Comparison of ENCODE assay signal across 29 mouse cellular contexts in genomic region chr11:117079651-117080190, GRCm38 (mm10). TPM values are rescaled to one million over a fixed set of nuclear protein-coding genes. Genes with fewer than 3 reads are reported as not detected.
DNase-seq lines count a peak whose midpoint lies in the region; ATAC-seq and TF ChIP-seq lines count a peak whose summit lies in the region.
"Had no signal": no experiment of that assay in that cellular context is flagged by ENCODE, and none has a peak within 500 bp of the region (broad histone marks: within the 10 kb centered on the region; RNA-seq: fewer than 3 reads in every experiment).

No protein-coding gene starts in this region.

- H3K9me3 ChIP-seq in hindbrain, embryonic 10.5 days: no peaks in the 10 kb centered on the region
- no peaks in the 10 kb centered on the region for H3K9me3 ChIP-seq in hindbrain, embryonic 13.5 days
- H3K9me3 ChIP-seq in megakaryocyte, embryonic 14.5 days: no peaks in the 10 kb centered on the region
- H3K9me3 ChIP-seq in ES-E14 (ENCODE audit: control insufficient read depth, insufficient read depth, low read depth, low read length): no peaks in the 10 kb centered on the region
- H3K9me3 ChIP-seq: embryonic facial prominence, embryonic 10.5 days; embryonic facial prominence, embryonic 15.5 days; forebrain, embryonic 13.5 days; intestine, embryonic 15.5 days; midbrain, embryonic 10.5 days; midbrain, embryonic 15.5 days had no signal

- TF ChIP-seq POLR2A in myocyte (IDR thresholded peaks at IDR 0.05; ENCODE audit: insufficient read length, low read depth): peak; percentile 18
- TF ChIP-seq POLR2A in thymus, adult 2 months (IDR thresholded peaks at IDR 0.05; ENCODE audit: control insufficient read depth, extremely low read depth, insufficient read depth, low read length, poor library complexity): no peak

- H3ac ChIP-seq in myocyte (ENCODE audit: control insufficient read depth, insufficient read length): no peak overlapping the region

- no peak for TF ChIP-seq CTCF in thymus, adult 2 months (IDR thresholded peaks at IDR 0.05; ENCODE audit: borderline replicate concordance, control insufficient read depth, extremely low read depth, insufficient read depth, low read length, poor library complexity)

- peaks cover 35% of the 10 kb centered on the region for H3K79me2 ChIP-seq in myocyte (ENCODE audit: control insufficient read depth, insufficient read depth)

- 91% methylated on average over 17 of the region's 17 CpGs for WGBS in hindbrain, embryonic 10.5 days
- WGBS in hindbrain, embryonic 13.5 days: 91% methylated on average over 17 of the region's 17 CpGs
- WGBS in thymus, adult 2 months: 91% methylated on average over 17 of the region's 17 CpGs

- no peak overlapping the region for H3K27ac ChIP-seq in hindbrain, embryonic 10.5 days
- H3K27ac ChIP-seq in hindbrain, embryonic 13.5 days: no peak overlapping the region
- peak overlapping the region; percentile 84 for H3K27ac ChIP-seq in ES-E14 (ENCODE audit: insufficient read depth, low read depth, low read length, poor library complexity, severe bottlenecking)
- H3K27ac ChIP-seq in thymus, adult 2 months (ENCODE audit: control insufficient read depth, insufficient read depth, low read length): no peak overlapping the region
- H3K27ac ChIP-seq: embryonic facial prominence, embryonic 10.5 days; forebrain, embryonic 13.5 days; heart, adult 2 months; hindbrain, postnatal 0 days; intestine, embryonic 15.5 days; midbrain, embryonic 10.5 days; midbrain, embryonic 15.5 days; stomach, postnatal 0 days had no signal

- in situ Hi-C loops in ES-E14 (cut with MboI; ENCODE audit: low sequenced_read_pairs in 2 of 2, unreplicated experiment in 2 of 2): loop anchor here (5.0 to 10.0 kb wide), 2 partner anchors 95 to 98 kb away; no protein-coding TSS in a partner anchor

- no peaks in the 10 kb centered on the region for H3K27me3 ChIP-seq in hindbrain, embryonic 10.5 days (ENCODE audit: insufficient read depth, poor library complexity, severe bottlenecking)
- no peaks in the 10 kb centered on the region for H3K27me3 ChIP-seq in hindbrain, embryonic 13.5 days
- H3K27me3 ChIP-seq in megakaryocyte, embryonic 14.5 days (replicated peaks): no peaks in the 10 kb centered on the region
- H3K27me3 ChIP-seq in myocyte (ENCODE audit: control insufficient read depth, insufficient read depth, insufficient read length): no peaks in the 10 kb centered on the region
- H3K27me3 ChIP-seq in thymus, adult 2 months (ENCODE audit: control insufficient read depth, insufficient read depth, low read length): no peaks in the 10 kb centered on the region
- H3K27me3 ChIP-seq: embryonic facial prominence, embryonic 15.5 days; forebrain, embryonic 13.5 days; intestine, embryonic 15.5 days; midbrain, embryonic 15.5 days had no signal

- H3K4me3 ChIP-seq in hindbrain, embryonic 10.5 days: 0 out of 2 replicates have a peak overlapping the region, but pooled peaks have one; percentile 11
- H3K4me3 ChIP-seq in hindbrain, embryonic 13.5 days: no peak overlapping the region
- peak overlapping the region; percentile 14 for H3K4me3 ChIP-seq in megakaryocyte, embryonic 14.5 days (replicated peaks)
- H3K4me3 ChIP-seq in ES-E14 (ENCODE audit: insufficient read depth in 1 of 2, low read depth in 1 of 2, low read length in 2 of 2, poor library complexity in 1 of 2, severe bottlenecking in 1 of 2) (peak overlapping the region in 1 of 2 experiments; percentile 85; a peak in 2 of 4 replicates), myocyte (no peak overlapping the region)
- no peak overlapping the region for H3K4me3 ChIP-seq in thymus, adult 2 months (ENCODE audit: control insufficient read depth, insufficient read depth, low read length)
- H3K4me3 ChIP-seq: embryonic facial prominence, embryonic 10.5 days; embryonic facial prominence, embryonic 15.5 days; forebrain, embryonic 13.5 days; heart, adult 2 months; intestine, embryonic 15.5 days; midbrain, embryonic 10.5 days; midbrain, embryonic 15.5 days had no signal

- no peak for ATAC-seq in hindbrain, embryonic 13.5 days (ENCODE audit: low FRiP score)
- no peak for ATAC-seq in megakaryocyte, adult 5-6 weeks (ENCODE audit: poor library complexity, severe bottlenecking)
- ATAC-seq: forebrain, embryonic 13.5 days; hindbrain, postnatal 0 days; intestine, embryonic 15.5 days; lung, postnatal 0 days; midbrain, embryonic 15.5 days had no signal

- H3K4me2 ChIP-seq in hindbrain, embryonic 13.5 days: no peak overlapping the region
- H3K4me2 ChIP-seq in myocyte (ENCODE audit: low read depth): no peak overlapping the region
- H3K4me2 ChIP-seq: embryonic facial prominence, embryonic 15.5 days; forebrain, embryonic 13.5 days; intestine, embryonic 15.5 days; midbrain, embryonic 15.5 days had no signal

- H3K4me1 ChIP-seq in hindbrain, embryonic 10.5 days (replicated peaks): peaks cover 49% of the 10 kb centered on the region
- peaks cover 42% of the 10 kb centered on the region for H3K4me1 ChIP-seq in hindbrain, embryonic 13.5 days (replicated peaks)
- peaks cover 73% of the 10 kb centered on the region for H3K4me1 ChIP-seq in megakaryocyte, embryonic 14.5 days
- peaks cover 7 to 30% of the 10 kb centered on the region in 2 experiments for H3K4me1 ChIP-seq in ES-E14 (ENCODE audit: control insufficient read depth in 2 of 2, insufficient read depth in 2 of 2, low read length in 2 of 2, poor library complexity in 1 of 2)
- H3K4me1 ChIP-seq in thymus, adult 2 months (replicated peaks; ENCODE audit: control insufficient read depth, insufficient read depth, low read length): peaks cover 19% of the 10 kb centered on the region

- no peak overlapping the region for H3K9ac ChIP-seq in hindbrain, embryonic 13.5 days
- H3K9ac ChIP-seq in ES-E14 (ENCODE audit: insufficient read depth, low read depth, low read length, poor library complexity, severe bottlenecking): peak overlapping the region; percentile 69; the same call in 1 of the 2 replicates
- H3K9ac ChIP-seq: embryonic facial prominence, embryonic 15.5 days; forebrain, embryonic 13.5 days; intestine, embryonic 15.5 days; midbrain, embryonic 15.5 days had no signal

- peaks cover 53% of the 10 kb centered on the region for H3K36me3 ChIP-seq in hindbrain, embryonic 10.5 days
- H3K36me3 ChIP-seq in hindbrain, embryonic 13.5 days: peaks cover 35% of the 10 kb centered on the region
- H3K36me3 ChIP-seq in megakaryocyte, embryonic 14.5 days (replicated peaks; ENCODE audit: low read length): peaks cover 63% of the 10 kb centered on the region
- H3K36me3 ChIP-seq in ES-E14 (ENCODE audit: control insufficient read depth, insufficient read depth, low read length, poor library complexity, severe bottlenecking): peaks cover 37% of the 10 kb centered on the region
- peaks cover 27% of the 10 kb centered on the region for H3K36me3 ChIP-seq in myocyte (ENCODE audit: control insufficient read depth, insufficient read depth)
- H3K36me3 ChIP-seq in thymus, adult 2 months (ENCODE audit: control insufficient read depth, insufficient read depth, low read length): no peaks in the 10 kb centered on the region

- no peak for DNase-seq in hindbrain, embryonic 10.5 days (ENCODE audit: low spot score)
- no peak for DNase-seq in ES-E14 (ENCODE audit: low read depth, low spot score)
- DNase-seq in thymus, adult 2 months: no peak
- DNase-seq: adrenal gland, adult 8-10 months; B cell, adult 2 months; cerebellum, adult 8-10 months; cerebellum, postnatal 25 days; gastrocnemius, postnatal 25 days; heart, adult 2 months; heart, postnatal 14 days; kidney, adult 2 months; kidney, postnatal 36 days; layer of hippocampus, postnatal 36 days; lung, adult 18-20 months; lung, postnatal 4 days; right cerebral cortex, postnatal 4 days had no signal

TF ChIP-seq in ES-E14, 5 proteins besides CTCF, POLR2A, EP300 and RAD21:
- no peak for TF ChIP-seq ZNF384 (IDR thresholded peaks at IDR 0.05; ENCODE audit: low read depth, low read length)
- TF ChIP-seq HCFC1 (IDR thresholded peaks at IDR 0.05; ENCODE audit: borderline replicate concordance, insufficient read depth, low read length): no peak
- TF ChIP-seq ZC3H11A (IDR thresholded peaks at IDR 0.05; ENCODE audit: borderline replicate concordance, low read depth, low read length): no peak
- no peak for TF ChIP-seq CHD2 (IDR thresholded peaks at IDR 0.05; ENCODE audit: low read depth, low read length)
- TF ChIP-seq MAFK (IDR thresholded peaks at IDR 0.05; ENCODE audit: insufficient read depth, low read depth, low read length): no peak

TF ChIP-seq in myocyte, 11 proteins besides CTCF, POLR2A, EP300 and RAD21:
- TF ChIP-seq USF1 (IDR thresholded peaks at IDR 0.05; ENCODE audit: low read depth) (no peak), REST (IDR thresholded peaks at IDR 0.05; ENCODE audit: insufficient read depth, insufficient read length) (no peak), POLR2AphosphoS2 (IDR thresholded peaks at IDR 0.05; ENCODE audit: insufficient read length, low read depth) (no peak), MYOD1 (IDR thresholded peaks at IDR 0.05; ENCODE audit: control insufficient read depth in 1 of 3, insufficient read length in 2 of 3, low read depth in 2 of 3) (no peak), TCF3 (IDR thresholded peaks at IDR 0.05; ENCODE audit: insufficient read length, low read depth) (no peak), SRF (IDR thresholded peaks at IDR 0.05; ENCODE audit: control insufficient read depth, insufficient read length, low read depth) (no peak), E2F4 (IDR thresholded peaks at IDR 0.05; ENCODE audit: insufficient read depth) (no peak), TCF12 (IDR thresholded peaks at IDR 0.05; ENCODE audit: insufficient read depth, poor library complexity, severe bottlenecking) (no peak), MYOG (IDR thresholded peaks at IDR 0.05; ENCODE audit: control insufficient read depth in 1 of 3, insufficient read depth in 1 of 3, insufficient read length in 2 of 3, low read depth in 2 of 3) (no peak), CEBPB (IDR thresholded peaks at IDR 0.05; ENCODE audit: insufficient read depth, poor library complexity, severe bottlenecking) (no peak), MAX (IDR thresholded peaks at IDR 0.05; ENCODE audit: low read depth) (no peak)
TF ChIP-seq in myocyte: peak in this region for 0.

RNA-seq across cellular contexts. Expression of gene Sec14l1, which starts 35.2 kb away (rescaled TPM):
- polyA plus RNA-seq in hindbrain, embryonic 10.5 days (2016; fragmentation: Nextera tagmentation; extraction: Ambion mirVana): 57.0 and 58.2 TPM in 2 replicates
- 63.3 and 65.9 TPM in 2 replicates for polyA plus RNA-seq in hindbrain, embryonic 13.5 days (2015; fragmentation: Nextera tagmentation; extraction: Ambion mirVana)
- 46.1 and 70.6 TPM in 2 replicates for polyA plus RNA-seq in megakaryocyte, embryonic 14.5 days (2012; ENCODE audit: insufficient read depth, low replicate concordance)
- 24.3 and 29.1 TPM in 2 replicates for total RNA-seq in megakaryocyte, adult 5-6 weeks (2015)
- 32.3 and 41.7 TPM in 2 replicates for total RNA-seq in megakaryocyte, adult 5-6 weeks (2017)
- 36.7 and 43.6 TPM in 2 replicates for total RNA-seq in ES-E14 (2012; rRNA removed)
- polyA plus RNA-seq in myocyte (2012; fragmentation: generic; extraction: Trizol): 84.8 TPM
- 75.6 and 84.8 TPM in 2 replicates for polyA plus RNA-seq in thymus, adult 2 months (2012; rRNA removed)

Comparison
In these comparisons a context has a peak if more than half of its experiments do, and no peak if none do; other contexts are left out.
1. H3K4me3 ChIP-seq: peak in hindbrain, embryonic 10.5 days (single experiment) and megakaryocyte, embryonic 14.5 days (single experiment); none in hindbrain, embryonic 13.5 days (single experiment), myocyte (single experiment) and thymus, adult 2 months (single experiment).